Mouse (Mus musculus) brown adipose tissue, adult 24 weeks (tissue): Measurements from ENCODE around the gene Mafb. TPM values are rescaled to one million over a fixed set of nuclear protein-coding genes. Genes with fewer than 3 reads are reported as not detected.

ENCODE experiments used
- H3K27ac ChIP-seq: fragments of 200-500 bp; replicated peaks from 2 replicates; pipeline ENCODE4 v1.5.1; 2012; ENCODE audit warnings: low read depth, mild to moderate bottlenecking, low read length
- H3K4me1 ChIP-seq: fragments of 200-500 bp; 2 replicates; pipeline ENCODE4 v1.6.1; 2012; ENCODE audit warnings: low read length, mixed read lengths; ENCODE audit not compliant: control insufficient read depth, insufficient read depth, insufficient read length
- H3K4me3 ChIP-seq: fragments of 200-500 bp; 2 replicates; pipeline ENCODE4 v1.5.1; 2012; ENCODE audit warnings: low read depth, mild to moderate bottlenecking, low read length, moderate library complexity; ENCODE audit not compliant: insufficient read depth
- polyA plus RNA-seq: library from polyadenylated mRNA; stranded (reverse); fragments of >200 nt; gene quantifications from 2 replicates; pipeline ENCODE4 v1.2.4, GENCODE M21; 2012; ENCODE audit not compliant: missing spikeins, insufficient read depth, insufficient read length

The Mafb gene
- polyA plus RNA-seq, 1 experiment, result 9.8 TPM

DNA sequence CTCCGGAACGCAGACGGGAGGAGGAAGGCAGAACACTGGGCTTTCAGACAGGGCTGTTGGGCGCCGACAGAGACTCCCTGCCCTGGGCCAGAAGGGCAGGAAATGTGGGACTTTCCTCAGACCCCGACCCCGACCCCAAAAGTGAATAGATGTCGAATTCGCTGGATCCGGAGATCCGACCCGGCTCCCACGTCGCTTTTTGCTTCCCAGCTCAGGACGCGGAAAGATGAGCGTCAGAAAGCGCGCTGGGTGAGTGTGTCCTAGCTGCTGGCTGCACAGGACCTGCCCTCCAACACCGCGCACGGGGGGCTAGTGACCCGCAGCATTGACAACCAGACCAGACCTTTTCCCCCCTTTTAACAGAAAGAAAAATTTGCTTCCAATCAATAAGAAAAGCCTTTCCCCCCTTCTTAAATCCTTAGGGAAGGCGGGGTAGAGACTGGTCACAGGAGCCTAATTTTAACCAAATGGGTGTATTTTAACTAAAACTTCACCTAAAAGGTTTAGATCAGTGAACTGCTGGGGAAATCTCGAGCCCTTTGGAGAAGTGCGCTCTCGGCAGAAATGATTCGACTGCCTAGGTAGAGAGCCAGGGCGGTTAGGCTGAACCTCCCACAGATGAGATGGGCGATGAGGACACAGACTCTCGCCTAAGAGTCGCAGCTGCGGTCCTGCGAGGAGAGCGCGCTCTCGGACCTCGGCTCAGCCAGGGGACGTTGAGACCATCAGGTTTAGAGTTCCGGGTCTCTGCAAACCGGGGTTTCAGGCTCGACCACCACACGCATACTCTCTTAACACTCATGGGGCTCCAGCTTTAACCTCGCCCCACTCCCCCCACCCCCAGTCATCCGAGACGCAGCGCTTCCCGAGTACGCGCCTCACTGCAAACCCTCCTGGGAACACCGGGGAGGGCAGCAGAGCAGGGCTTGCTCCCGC lies 1.8 kb upstream of the Mafb start:
- Histone ChIP-seq H3K4me3 (peak overlapping the region; percentile 35), H3K4me1 (no peaks in the 10 kb centered on the region), H3K27ac (no peak overlapping the region)

- peak overlapping the region; percentile 49 for H3K27ac ChIP-seq
- peak overlapping the region; percentile 61 for H3K4me3 ChIP-seq
- H3K4me1 ChIP-seq, result peaks cover 3% of the 10 kb centered on the region; the same call in 1 of the 2 replicates
Measured at GRCm38 (mm10) chr2:160367448-160368208, 763 bp upstream of the Mafb start.

- peak overlapping the region; percentile 90 for H3K27ac ChIP-seq
- peak overlapping the region; percentile 80 for H3K4me3 ChIP-seq
- H3K4me1 ChIP-seq, result peaks cover 3% of the 10 kb centered on the region; the same call in 1 of the 2 replicates
Measured at GRCm38 (mm10) chr2:160366111-160366979, 520 bp downstream of the Mafb start.

DNA sequence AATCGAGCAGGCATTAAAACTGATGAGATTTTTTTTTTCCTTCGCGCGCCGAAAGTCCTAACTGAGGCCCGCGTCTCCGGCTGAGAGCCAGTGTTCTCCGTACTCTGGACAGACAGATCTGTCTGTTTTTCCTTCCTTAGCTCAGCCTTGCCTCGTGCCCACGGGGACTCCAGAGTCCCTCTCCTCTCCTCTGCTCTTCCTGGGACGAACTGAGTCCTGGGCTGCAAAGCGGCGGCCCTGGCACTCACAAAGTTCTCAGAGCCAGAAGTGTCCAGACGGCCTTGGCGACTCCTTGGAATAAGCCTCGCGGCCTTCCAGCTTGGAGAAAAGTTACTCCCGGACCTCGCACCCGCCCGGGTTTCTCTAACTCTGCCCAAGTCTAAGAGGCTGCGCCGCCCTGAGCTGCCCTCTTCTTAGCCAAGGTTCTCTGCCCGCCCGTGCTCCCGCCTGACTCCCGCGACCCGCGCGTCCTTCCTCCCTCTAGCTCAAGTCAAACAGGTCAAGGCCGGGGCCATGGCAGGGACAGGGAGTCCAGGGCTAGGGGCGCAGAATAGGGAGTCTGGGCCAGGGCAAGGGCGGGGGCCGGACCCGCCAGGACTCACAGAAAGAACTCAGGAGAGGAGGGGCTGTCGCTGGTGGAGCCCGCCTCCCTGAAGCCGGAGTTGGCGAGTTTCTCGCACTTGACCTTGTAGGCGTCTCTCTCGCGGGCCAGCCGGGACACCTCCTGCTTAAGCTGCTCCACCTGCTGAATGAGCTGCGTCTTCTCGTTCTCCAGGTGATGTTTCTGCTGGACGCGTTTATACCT lies 1.6 kb downstream of the Mafb start:
- peak overlapping the region; percentile 90 for H3K27ac ChIP-seq
- H3K4me3 ChIP-seq, result peak overlapping the region; percentile 80
- H3K4me1 ChIP-seq, result peaks cover 3% of the 10 kb centered on the region; the same call in 1 of the 2 replicates

- Histone ChIP-seq H3K27ac (0 out of 2 replicates have a peak overlapping the region, but pooled peaks have one; percentile 12), H3K4me3 (peak overlapping the region; percentile 80), H3K4me1 (peaks cover 3% of the 10 kb centered on the region; the same call in 1 of the 2 replicates)
Measured at GRCm38 (mm10) chr2:160364666-160365065, 2.2 kb downstream of the Mafb start.

GRCm38 (mm10) chr2:160364128-160364650 lies 2.7 kb downstream of the Mafb start:
- Histone ChIP-seq H3K4me3 (peak overlapping the region; percentile 80), H3K4me1 (peaks cover 3% of the 10 kb centered on the region; the same call in 1 of the 2 replicates), H3K27ac (0 out of 2 replicates have a peak overlapping the region, but pooled peaks have one; percentile 12)

- no peak overlapping the region for H3K27ac ChIP-seq
- H3K4me3 ChIP-seq, result no peak overlapping the region
- peaks cover 3% of the 10 kb centered on the region; the same call in 1 of the 2 replicates for H3K4me1 ChIP-seq
Measured at GRCm38 (mm10) chr2:160363201-160363600, 3.7 kb downstream of the Mafb start.

DNA sequence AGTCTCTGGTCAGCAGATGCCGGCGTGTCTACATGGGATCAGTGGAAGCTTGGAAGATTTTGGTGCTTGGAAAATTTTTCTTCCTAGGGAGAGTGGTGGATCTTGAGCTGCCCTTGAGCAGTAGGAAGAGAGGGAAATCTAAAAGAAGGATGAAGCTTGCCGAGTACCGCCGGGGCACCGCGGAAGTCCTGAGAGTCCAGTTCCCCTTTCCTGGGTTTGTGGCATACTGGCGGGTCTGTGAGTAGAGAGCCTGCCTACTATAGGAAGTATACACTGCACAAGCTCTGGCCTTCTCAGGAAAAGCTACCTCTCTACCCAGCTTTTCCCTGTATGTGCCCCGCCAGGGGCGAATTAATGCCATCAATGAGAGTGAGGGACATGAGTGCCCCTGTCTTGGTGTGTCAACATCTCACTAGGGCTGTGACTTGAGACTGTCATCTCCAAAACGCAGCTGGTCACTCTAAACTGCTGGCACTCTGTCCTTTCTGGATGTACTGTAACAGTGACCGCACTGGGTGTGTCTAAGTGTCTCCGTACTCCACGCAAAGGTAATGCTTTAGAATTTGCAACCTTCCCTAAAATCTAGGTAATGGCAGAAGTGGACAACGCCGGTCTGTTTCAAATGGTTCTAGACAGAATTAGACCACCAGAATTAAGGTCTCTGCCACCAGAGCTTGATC lies 5.3 kb downstream of the Mafb start:
- no peak overlapping the region for H3K27ac ChIP-seq
- H3K4me3 ChIP-seq, result no peak overlapping the region
- peaks cover 3% of the 10 kb centered on the region; the same call in 1 of the 2 replicates for H3K4me1 ChIP-seq

- Histone ChIP-seq H3K4me1 (peaks cover 3% of the 10 kb centered on the region; the same call in 1 of the 2 replicates), H3K27ac (no peak overlapping the region), H3K4me3 (no peak overlapping the region)
Measured at GRCm38 (mm10) chr2:160360234-160360874, 6.5 kb downstream of the Mafb start.

GRCm38 (mm10) chr2:160358896-160359295 lies 8.0 kb downstream of the Mafb start:
- Histone ChIP-seq H3K27ac (no peak overlapping the region), H3K4me1 (peaks cover 3% of the 10 kb centered on the region; the same call in 1 of the 2 replicates), H3K4me3 (no peak overlapping the region)

- Histone ChIP-seq H3K4me1 (no peaks in the 10 kb centered on the region; the same call in 1 of the 2 replicates), H3K27ac (no peak overlapping the region), H3K4me3 (no peak overlapping the region)
Measured at GRCm38 (mm10) chr2:160357442-160357841, 9.4 kb downstream of the Mafb start.

DNA sequence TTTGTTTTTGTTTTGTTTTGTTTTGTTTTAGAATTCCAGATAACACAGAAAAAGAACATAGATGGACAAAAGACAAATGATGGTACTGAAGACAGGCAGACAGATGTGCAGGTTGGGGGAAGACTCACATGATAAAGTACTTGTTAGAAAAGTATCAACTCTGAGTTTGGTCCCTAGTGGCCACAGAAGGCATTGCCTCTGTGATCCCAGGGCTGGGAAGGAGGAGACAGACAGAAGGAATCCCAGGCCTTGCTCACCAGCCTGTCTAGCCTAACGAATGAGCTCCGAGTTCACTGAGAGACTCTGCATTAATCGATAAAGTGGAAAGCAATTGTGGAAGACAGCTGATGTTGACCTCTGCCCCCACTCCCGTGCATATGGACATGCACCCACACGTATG lies 10.7 kb downstream of the Mafb start:
- no peak overlapping the region for H3K27ac ChIP-seq
- H3K4me3 ChIP-seq, result no peak overlapping the region
- H3K4me1 ChIP-seq, result no peaks in the 10 kb centered on the region; the same call in 1 of the 2 replicates

DNA sequence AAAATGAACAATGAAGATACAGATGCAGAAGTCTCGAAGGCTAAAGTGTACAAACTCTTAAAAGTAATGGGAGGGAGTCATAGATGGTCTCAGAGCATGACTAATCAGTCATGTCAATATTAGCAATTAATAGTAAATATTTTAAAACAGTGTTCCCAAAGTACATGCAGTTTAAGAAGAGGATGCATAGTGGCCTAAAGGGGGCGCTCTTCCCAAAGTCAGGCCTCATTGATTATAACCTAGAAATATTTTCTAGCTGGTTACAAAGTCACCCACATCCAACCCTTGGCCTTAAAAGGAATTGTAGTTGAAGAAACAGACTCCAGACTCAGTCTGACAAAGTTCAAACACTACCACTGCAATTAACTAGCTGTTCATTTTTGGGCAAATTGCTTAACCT lies 12.5 kb downstream of the Mafb start:
- H3K27ac ChIP-seq, result no peak overlapping the region
- no peaks in the 10 kb centered on the region; the same call in 1 of the 2 replicates for H3K4me1 ChIP-seq
- no peak overlapping the region for H3K4me3 ChIP-seq
